Mouse (Mus musculus) hindbrain, embryonic 11.5 days (tissue): ENCODE measurements around the gene Plxdc1. TPM values are rescaled to one million over a fixed set of nuclear protein-coding genes. Genes with fewer than 3 reads are reported as not detected.

Experiments used
- ATAC-seq: fragments of 200-750 bp; cut with Nextera tagmentation; 2 replicates; pipeline ENCODE4 v1.8.0; 2017; ENCODE audit warnings: mild to moderate bottlenecking, moderate TSS enrichment, moderate library complexity; ENCODE audit not compliant: low FRiP score
- DNase-seq: peaks from one replicate; pipeline ENCODE4 v3.0.0-alpha.2; 2015; ENCODE audit warnings: low spot score
- H3K27ac ChIP-seq: fragments of 300-500 bp; sonication (generic); 2 replicates; pipeline ENCODE4 v1.5.1; 2014; ENCODE audit warnings: mild to moderate bottlenecking, low read depth, low read length
- H3K27me3 ChIP-seq: fragments of 300-500 bp; sonication (generic); 2 replicates; pipeline ENCODE4 v1.6.1; 2014; ENCODE audit warnings: mild to moderate bottlenecking, low read length, moderate library complexity, mixed read lengths; ENCODE audit not compliant: control insufficient read depth, insufficient read depth
- H3K36me3 ChIP-seq: fragments of 300-500 bp; sonication (generic); 2 replicates; pipeline ENCODE4 v1.6.1; 2014; ENCODE audit warnings: mild to moderate bottlenecking, low read length, moderate library complexity, mixed read lengths; ENCODE audit not compliant: control insufficient read depth, insufficient read depth
- H3K4me1 ChIP-seq: fragments of 300-500 bp; sonication (generic); replicated peaks from 2 replicates; pipeline ENCODE4 v1.6.1; 2014; ENCODE audit warnings: low read length, mixed read lengths; ENCODE audit not compliant: control insufficient read depth, insufficient read depth
- H3K4me2 ChIP-seq: fragments of 300-500 bp; sonication (generic); replicated peaks from 2 replicates; pipeline ENCODE4 v1.6.1; 2014; ENCODE audit warnings: mild to moderate bottlenecking, low read depth, low read length
- H3K4me3 ChIP-seq: fragments of 300-500 bp; sonication (generic); 2 replicates; pipeline ENCODE4 v1.5.1; 2014; ENCODE audit warnings: low read depth, low read length
- H3K9ac ChIP-seq: fragments of 300-500 bp; sonication (generic); 2 replicates; pipeline ENCODE4 v1.6.1; 2014; ENCODE audit warnings: low read depth, low read length
- H3K9me3 ChIP-seq: fragments of 300-500 bp; sonication (generic); 2 replicates; pipeline ENCODE4 v1.6.1; 2016; ENCODE audit warnings: low read length; ENCODE audit not compliant: control insufficient read depth
- WGBS: fragments of 180-500 bp; shearing (Covaris S2); extraction: QIAGEN DNeasy Blood & Tissue Kit; methylation state at CpG from one replicate; pipeline ENCODE4 v1.1.7; 2014; 5-methylcytosine and 5-hydroxymethylcytosine counted together
- polyA plus RNA-seq: library from polyadenylated mRNA; unstranded; fragments of >200 nt; fragmentation: Nextera tagmentation; extraction: Ambion mirVana; gene quantifications from 2 replicates; pipeline ENCODE4 v1.2.1, GENCODE M21; 2014

The Plxdc1 gene
- polyA plus RNA-seq, 1 experiment from 2014 or later = 0.28 TPM

- Histone ChIP-seq H3K27me3 (no peaks in the 10 kb centered on the region), H3K36me3 (no peaks in the 10 kb centered on the region), H3K4me1 (no peaks in the 10 kb centered on the region), H3K27ac (no peak overlapping the region), H3K9ac (no peak overlapping the region), H3K4me3 (no peak overlapping the region), H3K9me3 (no peaks in the 10 kb centered on the region), H3K4me2 (no peak overlapping the region)
- DNase-seq (no peak), ATAC-seq (no peak)
- 83% methylated on average over 4 of the region's 4 CpGs for WGBS
These were observed 89.6 kb downstream of the Plxdc1 start for GRCm38 (mm10) chr11:97896655-97897054.

- Histone ChIP-seq H3K27ac (no peak overlapping the region), H3K9ac (no peak overlapping the region), H3K27me3 (no peaks in the 10 kb centered on the region), H3K4me2 (no peak overlapping the region), H3K4me3 (no peak overlapping the region), H3K4me1 (no peaks in the 10 kb centered on the region), H3K36me3 (no peaks in the 10 kb centered on the region), H3K9me3 (no peaks in the 10 kb centered on the region)
- 82% methylated on average over 5 of the region's 5 CpGs for WGBS
- ATAC-seq (no peak), DNase-seq (no peak)
These were observed 94.4 kb downstream of the Plxdc1 start for GRCm38 (mm10) chr11:97891821-97892220.

GRCm38 (mm10) chr11:97885296-97885915, 100.8 kb downstream of the Plxdc1 start:
- ATAC-seq = no peak
- Histone ChIP-seq H3K9me3 (no peaks in the 10 kb centered on the region), H3K4me1 (no peaks in the 10 kb centered on the region), H3K4me3 (no peak overlapping the region), H3K36me3 (no peaks in the 10 kb centered on the region), H3K27ac (no peak overlapping the region), H3K9ac (no peak overlapping the region), H3K27me3 (no peaks in the 10 kb centered on the region), H3K4me2 (no peak overlapping the region)
- 92% methylated on average over 2 of the region's 2 CpGs for WGBS
- no peak for DNase-seq

- H3K4me1 ChIP-seq = no peaks in the 10 kb centered on the region
- H3K4me2 ChIP-seq = peak overlapping the region; percentile 35
- H3K27ac ChIP-seq = peak overlapping the region; percentile 80
- DNase-seq (no peak), ATAC-seq (peak; percentile 39; the same call in 1 of the 2 replicates)
- H3K4me3 ChIP-seq = peak overlapping the region; percentile 54
- no peak overlapping the region; the same call in 1 of the 2 replicates for H3K9ac ChIP-seq
- no peaks in the 10 kb centered on the region for H3K36me3 ChIP-seq
- H3K9me3 ChIP-seq = no peaks in the 10 kb centered on the region
- H3K27me3 ChIP-seq = no peaks in the 10 kb centered on the region
- WGBS = 27% methylated on average over 7 of the region's 7 CpGs
These were observed 101.6 kb downstream of the Plxdc1 start for GRCm38 (mm10) chr11:97884601-97885185.

- H3K4me1 ChIP-seq = no peaks in the 10 kb centered on the region
- peak within 1 kb of the TSS; percentile 56 for H3K4me2 ChIP-seq
- peak within 1 kb of the TSS; percentile 63 for H3K9ac ChIP-seq
- ATAC-seq (peak; percentile 96), DNase-seq (peak; percentile 98)
- peak within 1 kb of the TSS; percentile 80 for H3K27ac ChIP-seq
- no peaks in the 10 kb centered on the region for H3K36me3 ChIP-seq
- no peaks in the 10 kb centered on the region for H3K9me3 ChIP-seq
- WGBS = under 1% methylated on average over 37 of the region's 37 CpGs
- peak within 1 kb of the TSS; percentile 54 for H3K4me3 ChIP-seq
- no peaks in the 10 kb centered on the region for H3K27me3 ChIP-seq
These were observed 102.2 kb downstream of the Plxdc1 start, which contains the start of gene Fbxo47 for GRCm38 (mm10) chr11:97883918-97884600. Gene Fbxo47, minus strand, starts transcription at chr11:97884154.

- peak; percentile 46; the same call in 1 of the 2 replicates for ATAC-seq
- peak; percentile 83 for DNase-seq
- peak overlapping the region; percentile 56 for H3K4me2 ChIP-seq
- H3K9ac ChIP-seq = peak overlapping the region; percentile 63
- H3K4me1 ChIP-seq = no peaks in the 10 kb centered on the region
- H3K4me3 ChIP-seq = peak overlapping the region; percentile 54
- no peaks in the 10 kb centered on the region for H3K36me3 ChIP-seq
- no peaks in the 10 kb centered on the region for H3K9me3 ChIP-seq
- WGBS = 7% methylated on average over 26 of the region's 26 CpGs
- peak overlapping the region; percentile 80 for H3K27ac ChIP-seq
- H3K27me3 ChIP-seq = no peaks in the 10 kb centered on the region
These were observed 102.7 kb downstream of the Plxdc1 start for GRCm38 (mm10) chr11:97883542-97883917.

GRCm38 (mm10) chr11:97880362-97880761, 105.9 kb downstream of the Plxdc1 start:
- Histone ChIP-seq H3K36me3 (no peaks in the 10 kb centered on the region), H3K27ac (no peak overlapping the region), H3K9ac (no peak overlapping the region), H3K9me3 (no peaks in the 10 kb centered on the region), H3K4me2 (no peak overlapping the region), H3K4me1 (no peaks in the 10 kb centered on the region), H3K4me3 (no peak overlapping the region), H3K27me3 (no peaks in the 10 kb centered on the region)
- 90% methylated on average over 4 of the region's 4 CpGs for WGBS
- ATAC-seq (no peak), DNase-seq (no peak)

- H3K36me3 ChIP-seq = no peaks in the 10 kb centered on the region
- H3K9me3 ChIP-seq = no peaks in the 10 kb centered on the region
- WGBS = 76% methylated on average over 2 of the region's 2 CpGs
- H3K4me2 ChIP-seq = no peak overlapping the region
- DNase-seq = no peak
- H3K4me3 ChIP-seq = no peak overlapping the region
- no peaks in the 10 kb centered on the region for H3K27me3 ChIP-seq
- H3K4me1 ChIP-seq = no peaks in the 10 kb centered on the region
- no peak overlapping the region for H3K9ac ChIP-seq
- H3K27ac ChIP-seq = no peak overlapping the region
- no peak for ATAC-seq
These were observed 108.9 kb downstream of the Plxdc1 start for GRCm38 (mm10) chr11:97877341-97877740.
